Mouse (Mus musculus) MEL (cell line): ENCODE results near the gene Krt71. TPM values are rescaled to one million over a fixed set of nuclear protein-coding genes. Genes with fewer than 3 reads are reported as not detected.
"Not testable (repeated sequence)": the region's sequence is repeated elsewhere in the genome, so short reads cannot be mapped to it uniquely, and the experiment has no call there.

Experiments used
- DNase-seq: peaks from one replicate; pipeline ENCODE4 v3.0.0; 2011; ENCODE audit warnings: low read depth, low spot score
- H3K27ac ChIP-seq: 2 replicates; pipeline ENCODE4 v1.5.1; 2012; ENCODE audit warnings: low read depth, mild to moderate bottlenecking, control low read depth, low read length, moderate library complexity; ENCODE audit not compliant: control insufficient read depth
- H3K27me3 ChIP-seq, 2 experiments: fragments of 150-350 bp in 1 of 2; sonication (generic) in 1 of 2; 2 replicates each; pipeline ENCODE4 v1.6.1; 2012; ENCODE audit warnings: low read length in 2 of 2, mild to moderate bottlenecking in 2 of 2, improper control_type of control experiment in 1 of 2, moderate library complexity in 1 of 2; ENCODE audit not compliant: insufficient read depth in 2 of 2, control insufficient read depth in 1 of 2
- H3K36me3 ChIP-seq, 2 experiments: 2 replicates each; pipeline ENCODE4 v1.6.1; 2012 to 2014; ENCODE audit warnings: low read length in 2 of 2, improper control_type of control experiment in 1 of 2, inconsistent platforms in 1 of 2, mild to moderate bottlenecking in 1 of 2; ENCODE audit not compliant: insufficient read depth in 2 of 2, control insufficient read depth in 1 of 2
- H3K4me1 ChIP-seq, 2 experiments: fragments of 150-350 bp in 1 of 2; sonication (generic) in 1 of 2; 2 replicates each; pipeline ENCODE4 v1.6.1; 2012; ENCODE audit warnings: low read length in 2 of 2, improper control_type of control experiment in 1 of 2, mild to moderate bottlenecking in 1 of 2; ENCODE audit not compliant: insufficient read depth in 2 of 2, control insufficient read depth in 1 of 2
- H3K4me3 ChIP-seq, 2 experiments: fragments of 150-350 bp in 1 of 2; sonication (generic) in 1 of 2; 2 replicates each; pipeline ENCODE4 v1.5.1; 2012; ENCODE audit warnings: low read depth in 2 of 2, low read length in 2 of 2, mild to moderate bottlenecking in 2 of 2, moderate library complexity in 2 of 2, control low read depth in 1 of 2, improper control_type of control experiment in 1 of 2; ENCODE audit not compliant: control insufficient read depth in 1 of 2, insufficient read depth in 1 of 2
- H3K79me2 ChIP-seq: 2 replicates; pipeline ENCODE4 v1.6.1; 2012; ENCODE audit warnings: mild to moderate bottlenecking, low read length, moderate library complexity; ENCODE audit not compliant: control insufficient read depth, poor library complexity, insufficient read depth
- H3K9ac ChIP-seq: 2 replicates; pipeline ENCODE4 v1.6.1; 2012; ENCODE audit warnings: low read depth, mild to moderate bottlenecking, control low read depth, low read length, moderate library complexity; ENCODE audit not compliant: control insufficient read depth, poor library complexity, severe bottlenecking
- H3K9me3 ChIP-seq: fragments of 150-350 bp; sonication (generic); replicated peaks from 2 replicates; pipeline ENCODE4 v1.6.1; 2012; ENCODE audit warnings: mild to moderate bottlenecking, low read length, improper control_type of control experiment, moderate library complexity; ENCODE audit not compliant: insufficient read depth
- USF1 ChIP-seq: IDR thresholded peaks from 2 replicates; pipeline ENCODE4 v1.6.1; 2014; ENCODE audit warnings: low read depth, mild to moderate bottlenecking, inconsistent platforms, low read length, improper control_type of control experiment, moderate library complexity
- polyA plus RNA-seq, 2 experiments: library from polyadenylated mRNA; stranded (reverse) in 1 of 2; unstranded in 1 of 2; fragments of >175 nt in 1 of 2; fragments of >200 nt in 1 of 2; gene quantifications; 2 replicates each; pipeline versions ENCODE4 v1.2.1 to v1.2.4; 2012; ENCODE audit warnings: low replicate concordance in 2 of 2, low read depth in 1 of 2; ENCODE audit not compliant: insufficient read length in 2 of 2, insufficient read depth in 1 of 2, missing spikeins in 1 of 2
- total RNA-seq: library from RNA; depleted of rRNA; stranded (reverse); fragments of 300-350 nt; gene quantifications from 2 replicates; pipeline ENCODE4 v1.2.3, GENCODE M21; 2012; rRNA removed

Gene Krt71
- total and polyA plus RNA-seq, 3 experiments, result not detected

DNA sequence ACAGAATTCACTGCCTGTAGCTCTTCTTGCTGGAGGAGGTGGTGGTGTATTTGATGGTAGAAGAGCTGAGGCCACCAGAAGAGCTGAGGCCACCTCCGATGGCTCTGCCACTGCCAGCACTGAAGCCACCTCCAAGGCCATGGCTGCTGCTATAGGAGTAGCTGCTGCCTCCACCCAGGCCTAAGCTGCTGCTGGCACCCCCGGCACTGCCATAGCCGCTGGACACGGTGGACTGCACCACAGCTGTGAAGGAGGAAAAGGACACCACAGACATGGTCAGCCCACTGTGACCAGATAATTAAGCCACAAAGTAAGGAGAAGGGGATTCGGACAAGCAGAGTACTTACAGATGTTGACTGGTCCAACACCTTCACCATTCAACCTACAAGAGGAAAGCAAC, 52.4 kb downstream of the Krt71 start:
- not testable (repeated sequence) for H3K4me3 ChIP-seq, H3K27ac ChIP-seq, H3K9me3 ChIP-seq, H3K36me3 ChIP-seq, H3K4me1 ChIP-seq, H3K9ac ChIP-seq, DNase-seq, H3K79me2 ChIP-seq, H3K27me3 ChIP-seq

- Histone ChIP-seq H3K36me3 (no peaks in the 10 kb centered on the region), H3K4me3 (no peak overlapping the region), H3K27ac (no peak overlapping the region), H3K9me3 (no peaks in the 10 kb centered on the region), H3K79me2 (no peaks in the 10 kb centered on the region), H3K9ac (no peak overlapping the region), H3K27me3 (no peaks in the 10 kb centered on the region), H3K4me1 (no peaks in the 10 kb centered on the region)
- no peak for TF ChIP-seq USF1
- no peak for DNase-seq
Measured at GRCm38 (mm10) chr15:101688161-101688560, 54.7 kb downstream of the Krt71 start.

Other genes with a start within 250 kb of the Krt71 start
- not detected in 2 replicates for gene Gm49425, start 225.8 kb downstream of the Krt71 start, total RNA-seq
- not detected for gene Gm49425, start 225.8 kb downstream of the Krt71 start, polyA plus RNA-seq
- gene Krt84, start 210.3 kb downstream of the Krt71 start, total RNA-seq, result not detected in 2 replicates
- not detected for gene Krt84, start 210.3 kb downstream of the Krt71 start, polyA plus RNA-seq
- gene Krt82, start 192.4 kb downstream of the Krt71 start, total RNA-seq, result not detected in 2 replicates
- not detected for gene Krt82, start 192.4 kb downstream of the Krt71 start, polyA plus RNA-seq
- not detected in 2 replicates for gene Krt90, start 180.2 kb downstream of the Krt71 start, total RNA-seq
- not detected for gene Krt90, start 180.2 kb downstream of the Krt71 start, polyA plus RNA-seq
- gene Krt75, start 169.2 kb downstream of the Krt71 start, total RNA-seq, result not detected in 2 replicates
- not detected for gene Krt75, start 169.2 kb downstream of the Krt71 start, polyA plus RNA-seq
- not detected in 2 replicates for gene Gm5414, start 114.9 kb downstream of the Krt71 start, total RNA-seq
- not detected for gene Gm5414, start 114.9 kb downstream of the Krt71 start, polyA plus RNA-seq
- gene Gm5478, start 95.7 kb downstream of the Krt71 start, total RNA-seq, result not detected in 2 replicates
- not detected for gene Gm5478, start 95.7 kb downstream of the Krt71 start, polyA plus RNA-seq
- gene Krt6b, start 62.8 kb downstream of the Krt71 start, total RNA-seq, result not detected in 2 replicates
- not detected for gene Krt6b, start 62.8 kb downstream of the Krt71 start, polyA plus RNA-seq
- not detected in 2 replicates for gene Krt6a, start 48.8 kb downstream of the Krt71 start, total RNA-seq
- gene Krt6a, start 48.8 kb downstream of the Krt71 start, polyA plus RNA-seq, result not detected
- gene Krt5, start 30.2 kb downstream of the Krt71 start, total RNA-seq, result not detected in 2 replicates
- not detected for gene Krt5, start 30.2 kb downstream of the Krt71 start, polyA plus RNA-seq
- gene Krt72, start 43.4 kb upstream of the Krt71 start, total RNA-seq, result not detected in 2 replicates
- not detected for gene Krt72, start 43.4 kb upstream of the Krt71 start, polyA plus RNA-seq
- not detected in 2 replicates for gene Krt73, start 59.2 kb upstream of the Krt71 start, total RNA-seq
- not detected for gene Krt73, start 59.2 kb upstream of the Krt71 start, polyA plus RNA-seq
- gene Krt2, start 75.1 kb upstream of the Krt71 start, total RNA-seq, result not detected in 2 replicates
- not detected for gene Krt2, start 75.1 kb upstream of the Krt71 start, polyA plus RNA-seq
- gene Krt1, start 107.7 kb upstream of the Krt71 start, total RNA-seq, result not detected in 2 replicates
- not detected for gene Krt1, start 107.7 kb upstream of the Krt71 start, polyA plus RNA-seq
- gene Krt77, start 126.6 kb upstream of the Krt71 start, total RNA-seq, result not detected in 2 replicates
- gene Krt77, start 126.6 kb upstream of the Krt71 start, polyA plus RNA-seq, result not detected
- gene Krt76, start 149.8 kb upstream of the Krt71 start, total RNA-seq, result not detected in 2 replicates
- not detected for gene Krt76, start 149.8 kb upstream of the Krt71 start, polyA plus RNA-seq
- not detected in 2 replicates for gene Krt4, start 181.6 kb upstream of the Krt71 start, total RNA-seq
- not detected for gene Krt4, start 181.6 kb upstream of the Krt71 start, polyA plus RNA-seq
- not detected in 2 replicates for gene Krt79, start 197.2 kb upstream of the Krt71 start, total RNA-seq
- gene Krt79, start 197.2 kb upstream of the Krt71 start, polyA plus RNA-seq, result not detected
- 0.08 and 0.13 TPM in 2 replicates for gene Krt78, start 211.2 kb upstream of the Krt71 start, total RNA-seq
- under 1 TPM in 1 of 2 experiments, not detected in 1; 0.17 TPM for gene Krt78, start 211.2 kb upstream of the Krt71 start, polyA plus RNA-seq